Mouse (Mus musculus) heart, adult 2 months (tissue): ENCODE results near the gene Per2.

Source experiments
- CTCF ChIP-seq: fragments of 200-600 bp; IDR thresholded peaks from 2 replicates; pipeline ENCODE4 v1.8.1; 2022; ENCODE audit warnings: antibody characterized with exemption, mild to moderate bottlenecking, moderate library complexity
- POLR2A ChIP-seq: fragments of 200-500 bp; IDR thresholded peaks from 2 replicates; pipeline ENCODE4 v1.6.1; 2011; ENCODE audit warnings: mild to moderate bottlenecking, low read depth, low read length, control low read depth; ENCODE audit not compliant: insufficient read depth

DNA sequence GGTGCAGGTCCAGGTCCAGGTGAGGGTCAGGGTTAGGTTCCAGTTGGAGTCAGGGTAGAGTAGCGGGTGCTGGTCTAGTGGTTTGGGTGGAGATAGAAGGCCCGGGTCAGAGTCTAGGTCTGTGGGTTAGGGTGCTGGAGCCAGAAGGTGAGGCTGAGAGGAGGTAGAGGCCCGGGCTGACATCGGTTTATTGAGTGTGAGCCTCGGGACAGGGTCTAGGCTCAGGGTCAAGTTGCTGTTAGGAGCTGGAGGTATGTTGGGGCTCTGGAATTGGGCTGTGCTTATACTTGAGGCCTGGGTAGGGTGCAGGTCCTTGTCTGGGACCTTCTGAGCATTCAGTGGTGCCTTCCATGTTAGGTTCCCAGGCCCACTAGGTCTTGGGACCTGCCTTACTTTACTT is 36.2 kb upstream of the Per2 start:
- TF ChIP-seq CTCF (no peak), POLR2A (no peak)
